Mouse (Mus musculus) intestine, embryonic 14.5 days (tissue): ENCODE measurements at regions not wholly inside any gene's neighbourhood (a gene's known extent, or its start where the extent isn't known, plus 50 kb on each side); places are given as distances from the start of the nearest gene placed in this dataset.

Experiments
- ATAC-seq: fragments of 200-750 bp; cut with Nextera tagmentation; replicated peaks from 2 replicates; pipeline ENCODE4 v1.8.0; 2017; ENCODE audit warnings: low read depth, moderate number of reproducible peaks, moderate TSS enrichment, moderate library complexity; ENCODE audit not compliant: low FRiP score, low TSS enrichment
- DNase-seq: peaks from one replicate; pipeline ENCODE4 v3.0.0-alpha.2; 2018; ENCODE audit warnings: low spot score
- H3K27ac ChIP-seq: fragments of 300-500 bp; sonication (generic); 2 replicates; pipeline ENCODE4 v1.5.1; 2014; ENCODE audit warnings: low read depth, mild to moderate bottlenecking, control low read depth
- H3K27me3 ChIP-seq: fragments of 300-500 bp; sonication (generic); replicated peaks from 2 replicates; pipeline ENCODE4 v1.6.1; 2014; ENCODE audit warnings: low read length, control low read depth; ENCODE audit not compliant: control insufficient read depth, insufficient read depth
- H3K36me3 ChIP-seq: fragments of 300-500 bp; sonication (generic); 2 replicates; pipeline ENCODE4 v1.6.1; 2014; ENCODE audit warnings: low read length, control low read depth; ENCODE audit not compliant: control insufficient read depth, insufficient read depth
- H3K4me1 ChIP-seq: fragments of 300-500 bp; sonication (generic); replicated peaks from 2 replicates; pipeline ENCODE4 v1.6.1; 2014; ENCODE audit warnings: low read length, control low read depth, mixed read lengths; ENCODE audit not compliant: control insufficient read depth, insufficient read depth
- H3K4me2 ChIP-seq: fragments of 300-500 bp; sonication (generic); 2 replicates; pipeline ENCODE4 v1.6.1; 2014; ENCODE audit warnings: low read length
- H3K4me3 ChIP-seq: fragments of 300-500 bp; sonication (generic); 2 replicates; pipeline ENCODE4 v1.5.1; 2014; ENCODE audit warnings: low read depth, low read length, control low read depth, mixed read lengths
- H3K9ac ChIP-seq: fragments of 300-500 bp; sonication (generic); 2 replicates; pipeline ENCODE4 v1.6.1; 2014; ENCODE audit warnings: mild to moderate bottlenecking, low read length
- H3K9me3 ChIP-seq: fragments of 300-500 bp; sonication (generic); 2 replicates; pipeline ENCODE4 v1.6.1; 2016; ENCODE audit warnings: low read length, control low read depth; ENCODE audit not compliant: control insufficient read depth
- WGBS: fragments of 180-500 bp; shearing (Covaris S2); extraction: QIAGEN DNeasy Blood & Tissue Kit; methylation state at CpG from one replicate; pipeline ENCODE4 v1.1.7; 2014; 5-methylcytosine and 5-hydroxymethylcytosine counted together

DNA sequence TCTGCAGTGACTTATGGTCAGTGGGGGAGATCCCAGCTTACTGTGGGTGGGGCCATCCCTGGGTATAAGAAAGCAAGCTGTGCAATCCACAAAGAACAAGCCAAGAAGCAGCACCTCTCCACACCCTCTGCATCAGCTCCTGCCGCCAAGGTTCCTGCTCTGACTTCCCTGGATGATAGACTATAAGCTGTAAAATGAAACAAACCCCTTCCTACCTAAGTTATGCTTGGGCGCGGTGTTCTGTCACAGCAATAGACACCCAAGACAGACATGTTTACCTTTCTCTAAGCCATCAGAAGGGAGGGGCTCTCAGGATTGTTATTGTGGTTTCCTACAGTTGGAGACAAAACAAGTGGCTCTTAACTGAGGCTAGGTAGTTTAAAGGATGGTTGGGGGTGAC, 159.5 kb downstream of the Spata18 start:
- DNase-seq (no peak), ATAC-seq (no peak)
- H3K4me2 ChIP-seq, result no peak overlapping the region
- H3K9me3 ChIP-seq, result peaks cover 8% of the 10 kb centered on the region
- H3K27me3 ChIP-seq, result no peaks in the 10 kb centered on the region
- no peak overlapping the region for H3K9ac ChIP-seq
- H3K27ac ChIP-seq, result no peak overlapping the region
- H3K4me1 ChIP-seq, result no peaks in the 10 kb centered on the region
- H3K36me3 ChIP-seq, result no peaks in the 10 kb centered on the region
- no peak overlapping the region for H3K4me3 ChIP-seq
- 70% methylated on average over 3 of the region's 3 CpGs for WGBS

DNA sequence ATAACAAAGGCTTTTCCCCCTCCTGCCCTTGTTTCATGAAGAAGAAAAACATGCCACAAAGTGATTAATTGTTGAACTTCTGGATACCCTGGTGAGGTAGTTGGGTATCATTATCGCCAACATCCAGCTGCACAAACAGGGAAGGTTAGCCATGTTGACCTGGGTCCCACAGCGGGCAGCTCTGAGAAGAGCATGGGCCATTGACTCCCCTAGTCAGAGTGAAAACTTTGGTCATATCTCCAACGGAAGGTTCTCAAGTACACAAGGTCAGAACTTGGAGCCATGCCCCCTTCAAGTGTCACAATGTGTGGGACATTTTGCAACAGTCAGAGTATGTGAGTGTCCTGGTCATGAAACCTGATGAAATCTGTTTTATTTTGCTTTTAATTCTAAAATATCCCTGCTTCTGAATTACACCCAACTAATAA, 159.9 kb downstream of the Spata18 start:
- Histone ChIP-seq H3K4me3 (no peak overlapping the region), H3K4me2 (no peak overlapping the region), H3K27ac (no peak overlapping the region), H3K9me3 (peaks cover 10% of the 10 kb centered on the region), H3K27me3 (no peaks in the 10 kb centered on the region), H3K9ac (no peak overlapping the region), H3K4me1 (no peaks in the 10 kb centered on the region), H3K36me3 (no peaks in the 10 kb centered on the region)
- WGBS, result 80% methylated on average over 3 of the region's 3 CpGs
- DNase-seq (no peak), ATAC-seq (no peak)

DNA sequence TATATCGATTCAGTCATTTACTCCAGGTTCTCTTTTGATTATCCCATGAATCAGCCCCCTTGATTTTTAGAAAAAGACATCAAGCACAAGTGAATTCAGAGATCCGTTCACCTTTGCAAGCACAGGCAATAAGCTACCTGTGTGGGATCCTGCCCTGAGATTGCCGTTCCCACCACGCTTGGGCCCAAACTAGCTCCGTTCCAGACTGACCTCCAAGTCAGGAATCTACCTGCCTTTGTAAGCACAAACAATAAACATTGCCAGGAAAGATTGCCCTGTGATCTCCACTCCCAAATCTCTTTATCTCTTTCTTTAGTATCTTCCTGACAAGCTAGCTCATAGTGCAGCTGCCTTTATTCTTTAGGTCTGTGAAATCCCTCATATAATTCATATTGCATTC, 164.6 kb downstream of the Spata18 start:
- ATAC-seq (no peak), DNase-seq (no peak)
- Histone ChIP-seq H3K4me1 (no peaks in the 10 kb centered on the region), H3K4me2 (no peak overlapping the region), H3K27ac (no peak overlapping the region), H3K9ac (no peak overlapping the region), H3K27me3 (no peaks in the 10 kb centered on the region), H3K36me3 (no peaks in the 10 kb centered on the region), H3K9me3 (peaks cover 10% of the 10 kb centered on the region), H3K4me3 (no peak overlapping the region)
- 96% methylated on average over 5 of the region's 5 CpGs for WGBS

DNA sequence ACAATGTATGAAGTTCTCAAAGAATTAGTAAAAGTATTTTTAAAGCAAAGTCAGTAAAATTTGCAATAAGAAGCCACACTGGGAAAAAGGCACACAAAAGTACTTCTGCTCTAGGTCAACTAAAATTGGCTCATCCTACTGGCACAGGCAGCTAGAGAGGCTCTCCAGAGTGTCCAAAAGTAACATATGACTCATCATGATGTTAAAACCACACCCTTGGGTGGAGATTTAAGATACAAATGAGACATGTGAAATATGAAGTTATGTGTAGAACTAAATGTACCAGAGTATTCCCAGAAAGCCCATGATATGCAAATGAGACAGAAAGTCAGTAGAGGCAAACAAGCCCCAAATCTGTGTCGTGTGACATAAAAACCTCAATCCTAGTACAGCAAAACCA, 166.0 kb downstream of the Spata18 start:
- H3K4me1 ChIP-seq, result no peaks in the 10 kb centered on the region
- no peak overlapping the region for H3K27ac ChIP-seq
- no peak overlapping the region for H3K4me2 ChIP-seq
- no peaks in the 10 kb centered on the region for H3K27me3 ChIP-seq
- peaks cover 10% of the 10 kb centered on the region for H3K9me3 ChIP-seq
- 89% methylated on average over 1 of the region's 1 CpGs for WGBS
- DNase-seq, result no peak
- no peaks in the 10 kb centered on the region for H3K36me3 ChIP-seq
- no peak overlapping the region for H3K4me3 ChIP-seq
- ATAC-seq, result no peak
- H3K9ac ChIP-seq, result no peak overlapping the region

DNA sequence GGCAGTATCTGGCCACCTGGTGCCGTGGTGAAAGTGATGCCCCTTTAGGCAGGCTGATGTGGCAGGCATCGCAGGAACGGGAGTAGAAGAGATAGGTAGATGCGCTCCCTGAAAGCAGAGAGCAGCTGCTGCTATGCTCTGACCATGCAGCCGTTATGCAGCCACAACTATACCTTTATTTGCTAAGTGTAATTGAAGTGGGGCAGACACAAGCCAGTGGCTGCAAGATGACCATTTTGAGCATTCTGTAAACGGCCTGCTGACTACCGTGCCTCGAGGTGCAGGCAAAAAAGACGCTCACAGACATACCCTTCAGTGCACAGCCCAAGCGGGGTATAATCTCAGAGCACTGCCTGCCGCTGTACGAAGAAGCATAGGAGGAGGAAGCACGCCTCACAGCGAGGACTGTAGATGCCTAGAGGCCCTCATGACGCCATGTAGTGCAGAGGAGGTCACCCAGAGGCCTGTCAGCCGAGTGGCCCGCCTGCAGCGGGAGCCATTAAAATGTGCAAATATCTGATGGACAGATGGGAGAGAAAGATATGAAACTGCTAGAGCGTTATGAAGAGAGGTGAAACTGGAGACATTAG, 170.9 kb downstream of the Spata18 start:
- Histone ChIP-seq H3K27ac (no peak overlapping the region), H3K4me3 (no peak overlapping the region), H3K4me1 (no peaks in the 10 kb centered on the region), H3K27me3 (no peaks in the 10 kb centered on the region), H3K9ac (no peak overlapping the region), H3K9me3 (no peaks in the 10 kb centered on the region), H3K36me3 (no peaks in the 10 kb centered on the region), H3K4me2 (no peak overlapping the region)
- 66% methylated on average over 19 of the region's 19 CpGs for WGBS
- DNase-seq (no peak), ATAC-seq (no peak)

DNA sequence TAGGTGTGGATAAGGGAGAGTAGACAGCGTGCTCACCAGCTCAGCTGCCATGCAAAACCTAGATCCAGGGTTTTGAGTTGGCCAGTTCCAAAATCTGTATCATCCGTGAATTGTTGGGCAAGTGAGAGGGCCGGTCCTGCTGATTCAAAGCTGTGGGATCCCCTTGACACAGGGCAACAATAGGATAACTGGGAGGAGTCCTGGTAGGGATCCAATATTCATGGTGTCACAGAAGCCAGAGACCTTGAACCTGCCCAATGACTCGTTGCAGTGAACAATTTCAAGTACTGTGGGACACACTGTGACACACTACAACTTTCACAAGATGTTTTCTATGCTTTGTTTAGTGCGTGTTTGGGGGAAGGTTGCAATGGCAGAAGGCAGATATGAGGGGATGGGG, 172.2 kb downstream of the Spata18 start:
- no peaks in the 10 kb centered on the region for H3K4me1 ChIP-seq

DNA sequence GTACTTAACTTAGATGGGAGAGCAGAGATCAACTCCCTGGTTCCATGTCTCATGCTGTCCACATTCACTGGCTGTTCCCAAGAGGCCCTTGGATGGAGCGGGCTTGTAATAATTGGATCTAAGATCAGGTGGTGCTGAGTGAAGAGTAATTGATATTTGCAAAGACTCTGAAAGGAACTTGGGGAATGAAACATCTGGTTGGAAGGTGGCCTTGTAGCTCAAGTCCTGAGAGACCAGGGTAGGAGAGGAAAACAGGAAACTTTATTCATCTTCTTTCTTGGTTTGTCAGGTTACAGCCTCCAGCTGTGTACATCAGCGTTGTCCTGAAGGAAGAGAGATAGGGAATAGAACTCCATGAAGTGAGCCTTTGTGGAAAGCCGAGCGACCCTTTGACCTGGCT, 175.8 kb downstream of the Spata18 start:
- H3K27ac ChIP-seq, result no peak overlapping the region
- H3K4me3 ChIP-seq, result no peak overlapping the region
- ATAC-seq (no peak), DNase-seq (no peak)
- H3K4me1 ChIP-seq, result no peaks in the 10 kb centered on the region
- H3K9me3 ChIP-seq, result no peaks in the 10 kb centered on the region
- no peaks in the 10 kb centered on the region for H3K36me3 ChIP-seq
- no peak overlapping the region for H3K4me2 ChIP-seq
- H3K27me3 ChIP-seq, result no peaks in the 10 kb centered on the region
- 87% methylated on average over 4 of the region's 4 CpGs for WGBS
- H3K9ac ChIP-seq, result no peak overlapping the region

More for the DNA sequence above, 172.2 kb downstream of the Spata18 start:
- no peaks in the 10 kb centered on the region for H3K36me3 ChIP-seq
- no peaks in the 10 kb centered on the region for H3K27me3 ChIP-seq
- no peak overlapping the region for H3K4me2 ChIP-seq
- H3K9me3 ChIP-seq, result no peaks in the 10 kb centered on the region
- DNase-seq, result no peak
- WGBS, result 88% methylated on average over 5 of the region's 5 CpGs
- no peak for ATAC-seq
- no peak overlapping the region for H3K4me3 ChIP-seq
- H3K9ac ChIP-seq, result no peak overlapping the region
- H3K27ac ChIP-seq, result no peak overlapping the region

DNA sequence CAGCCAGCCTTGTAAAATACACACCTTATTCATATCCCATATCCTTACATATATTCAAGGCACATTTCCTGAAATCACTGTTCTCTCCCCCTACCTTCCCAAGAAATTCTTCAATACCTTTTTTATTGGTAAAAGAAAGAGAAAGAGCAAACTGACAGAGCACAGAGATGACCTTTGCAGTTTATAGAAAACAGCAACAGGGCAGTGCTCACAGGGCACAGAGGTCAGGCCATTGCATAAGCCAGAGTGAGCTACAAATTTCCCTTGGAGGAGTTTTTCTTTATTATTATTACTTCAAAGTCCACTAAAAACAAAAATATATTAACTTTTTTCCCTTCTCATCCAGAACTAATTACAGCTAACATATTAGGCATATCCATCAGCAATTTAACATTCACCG, 182.5 kb downstream of the Spata18 start:
- Histone ChIP-seq H3K4me2 (no peak overlapping the region), H3K9me3 (no peaks in the 10 kb centered on the region), H3K27me3 (no peaks in the 10 kb centered on the region), H3K36me3 (no peaks in the 10 kb centered on the region), H3K27ac (no peak overlapping the region), H3K9ac (no peak overlapping the region), H3K4me1 (no peaks in the 10 kb centered on the region), H3K4me3 (no peak overlapping the region)
- 71% methylated on average over 1 of the region's 1 CpGs for WGBS
- no peak for DNase-seq
- no peak for ATAC-seq

DNA sequence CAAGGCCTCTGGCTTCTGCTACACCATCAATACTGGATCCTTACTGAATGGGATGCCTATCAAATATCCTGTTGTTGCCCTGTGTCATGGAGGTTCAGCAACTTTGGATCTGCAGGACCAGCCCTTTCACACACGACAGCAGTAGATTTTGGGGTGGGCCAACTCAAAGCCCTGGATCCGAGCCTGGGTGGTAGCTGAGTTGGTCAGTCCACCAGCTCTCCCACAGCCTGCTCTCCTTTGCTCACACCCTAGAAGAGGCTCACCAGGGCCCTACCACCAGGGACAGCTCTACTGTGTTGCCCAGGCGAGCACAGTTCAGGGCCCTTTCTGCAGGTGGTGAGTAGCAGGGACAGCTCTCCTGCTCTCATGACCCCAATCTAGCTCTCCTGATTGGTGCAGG, 192.6 kb downstream of the Spata18 start:
- no peak overlapping the region for H3K4me2 ChIP-seq
- H3K4me3 ChIP-seq, result no peak overlapping the region
- H3K27me3 ChIP-seq, result no peaks in the 10 kb centered on the region
- ATAC-seq, result no peak
- H3K36me3 ChIP-seq, result no peaks in the 10 kb centered on the region
- H3K9me3 ChIP-seq, result no peaks in the 10 kb centered on the region
- H3K27ac ChIP-seq, result no peak overlapping the region
- H3K4me1 ChIP-seq, result no peaks in the 10 kb centered on the region
- H3K9ac ChIP-seq, result no peak overlapping the region
- 89% methylated on average over 3 of the region's 3 CpGs for WGBS
- DNase-seq, result no peak
